Mouse (Mus musculus) embryonic fibroblast, embryonic 13.5 days (primary cell): ENCODE measurements around the gene Nanog.

Experiments used
- CTCF ChIP-seq: IDR thresholded peaks from 2 replicates; pipeline ENCODE4 v1.5.1; 2011; ENCODE audit warnings: mild to moderate bottlenecking, control low read depth, low read length, moderate library complexity, borderline replicate concordance; ENCODE audit not compliant: insufficient read depth
- POLR2A ChIP-seq: IDR thresholded peaks from 2 replicates; pipeline ENCODE4 v1.6.1; 2011; ENCODE audit warnings: low read depth, mild to moderate bottlenecking, control low read depth, low read length, moderate library complexity

GRCm38 (mm10) chr6:122762952-122763700, 55.8 kb downstream of the Nanog start:
- TF ChIP-seq CTCF (no peak), POLR2A (no peak)
